Mouse (Mus musculus) cerebellum, postnatal 4 days (tissue): ENCODE data around the gene Gm11096.

Source experiments
- DNase-seq, 2 experiments: peaks; one replicate each; pipeline ENCODE4 v3.0.0; 2022; ENCODE audit warnings: low spot score in 2 of 2, mixed read lengths in 1 of 2

Gm11096 gene

DNA sequence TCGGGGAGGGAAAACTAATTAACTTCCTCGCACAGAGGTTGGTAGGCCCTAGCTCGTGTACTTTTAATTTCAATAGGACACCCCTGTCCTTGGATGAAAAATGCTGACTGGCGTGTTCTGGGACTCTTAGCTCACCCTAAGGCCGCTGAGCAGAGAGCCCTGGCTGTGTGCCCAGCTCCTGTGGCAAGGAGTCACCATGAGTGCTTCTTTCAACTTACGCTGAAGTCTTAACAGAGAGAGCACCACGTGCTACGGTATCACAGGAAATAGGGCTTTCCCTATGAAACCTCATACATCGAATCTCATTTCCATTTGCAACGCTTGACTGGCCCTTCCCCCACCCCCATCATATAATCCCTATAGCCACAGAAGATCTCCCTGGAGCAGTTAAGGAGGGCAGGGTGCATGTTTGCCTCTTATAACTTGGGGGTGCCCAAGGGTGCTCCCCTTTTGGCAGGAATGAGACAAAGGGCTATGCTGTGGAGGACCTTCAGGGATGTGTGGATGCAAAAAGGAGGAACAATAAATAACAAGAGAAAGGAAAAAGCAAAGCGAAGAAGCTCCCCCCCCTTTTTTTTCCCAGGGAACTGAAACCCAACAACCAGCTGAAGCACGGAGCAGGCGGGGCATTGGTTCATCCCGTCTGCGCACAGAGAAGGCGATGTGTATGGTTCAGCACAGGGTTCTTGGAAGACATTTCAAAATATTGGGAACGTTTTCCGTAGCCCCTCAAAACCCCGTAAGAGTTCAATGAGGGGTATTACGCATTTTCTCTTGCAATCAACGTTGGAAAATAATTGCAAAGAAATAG, 39.0 kb downstream of the Gm11096 start:
- peak in 1 of 2 experiments; percentile 39 for DNase-seq

DNA sequence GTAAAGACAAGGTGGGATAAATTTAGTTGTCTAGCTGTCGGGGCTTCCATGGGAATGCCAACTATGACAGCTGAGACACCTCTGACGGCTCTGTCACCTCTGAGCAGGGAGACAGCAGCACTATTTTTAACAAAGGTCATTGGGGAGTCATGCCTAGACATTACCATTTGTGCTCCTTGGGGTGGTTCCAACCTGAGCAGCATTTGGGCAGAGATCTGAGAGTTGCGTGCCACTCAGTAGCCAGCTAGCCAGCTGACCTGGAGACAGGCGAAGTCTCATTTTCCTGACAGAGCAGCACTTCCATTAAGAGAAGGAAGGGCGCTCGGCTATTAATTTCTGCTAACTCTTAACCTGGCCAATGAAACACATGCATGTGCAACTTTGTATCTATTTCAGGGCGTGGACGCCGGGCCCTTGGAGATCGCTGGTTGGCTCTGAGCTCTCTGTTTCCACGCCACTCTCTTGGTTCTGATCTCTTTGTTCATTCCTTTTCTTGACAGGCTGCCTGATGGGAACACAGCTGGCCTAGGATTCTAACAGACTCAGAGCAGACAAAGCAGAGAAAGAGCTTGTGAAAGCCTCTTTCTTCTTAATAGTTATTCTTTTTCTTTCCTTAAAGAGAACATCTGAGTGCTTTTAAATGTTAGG, 40.4 kb downstream of the Gm11096 start:
- peak in 1 of 2 experiments; percentile 17 for DNase-seq

DNA sequence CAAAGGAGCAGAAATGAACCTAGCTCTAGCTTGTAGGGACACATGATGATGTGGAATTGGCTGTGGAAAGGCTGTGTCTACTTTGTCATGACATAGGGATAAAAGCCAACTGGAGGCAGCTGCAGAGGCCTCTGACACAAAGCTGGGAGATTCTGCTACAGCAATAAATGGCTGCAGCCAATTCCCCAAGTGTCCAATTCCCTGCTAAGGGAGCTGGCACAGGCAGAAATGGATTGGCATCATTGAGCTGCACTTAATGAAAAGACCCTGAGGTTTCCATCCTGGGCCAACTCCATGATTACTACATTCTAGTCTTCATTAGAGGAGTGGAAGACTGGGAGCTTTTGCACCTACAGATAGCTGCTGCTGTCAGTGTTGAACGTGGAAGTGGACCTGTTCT, 44.8 kb downstream of the Gm11096 start:
- peak in 1 of 2 experiments; percentile 21 for DNase-seq
